Mouse (Mus musculus): Measurements from ENCODE around the gene Dpp9. TPM values are rescaled to one million over a fixed set of nuclear protein-coding genes. Genes with fewer than 3 reads are reported as not detected.
A peak's percentile ranks its signal among the peaks of the same experiment; 100 is the strongest.

Gene Dpp9
- polyA plus RNA-seq, 1 experiment: 85.6 TPM

DNA sequence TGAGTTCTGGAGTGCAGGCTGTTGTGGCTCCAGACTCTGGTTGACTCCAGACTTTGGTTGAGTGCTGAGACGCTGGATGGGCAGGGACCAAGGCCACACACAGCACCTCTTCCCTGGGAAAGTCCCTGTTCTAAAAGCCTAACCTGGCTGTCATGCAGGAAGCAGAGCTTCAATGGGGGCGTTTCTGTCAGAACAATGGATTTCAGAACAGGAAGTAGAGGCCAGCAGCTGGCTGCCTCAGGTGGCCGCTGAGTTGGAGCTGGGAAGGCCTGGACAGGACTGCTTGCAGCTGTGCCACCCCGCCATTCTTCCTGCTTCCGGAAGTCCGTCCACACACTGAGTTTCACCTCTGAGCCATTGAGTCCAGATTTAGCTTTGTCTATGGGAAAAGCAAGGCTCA is 48.9 kb downstream of the Dpp9 start:
- Histone ChIP-seq H3K27me3 (ENCODE audit: control insufficient read depth, insufficient read depth, low read length) (no peaks in the 10 kb centered on the region), H3K4me1 (replicated peaks; ENCODE audit: control insufficient read depth, insufficient read depth, low read length) (peaks cover 5% of the 10 kb centered on the region), H3K27ac (ENCODE audit: control insufficient read depth, insufficient read depth, low read length) (no peak overlapping the region), H3K36me3 (ENCODE audit: control insufficient read depth, insufficient read depth, low read length) (peaks cover 4% of the 10 kb centered on the region; the same call in 1 of the 2 replicates), H3K4me3 (ENCODE audit: control insufficient read depth, insufficient read depth, low read length) (no peak overlapping the region)
- no peak for DNase-seq
- no peak for TF ChIP-seq CTCF (IDR thresholded peaks at IDR 0.05; ENCODE audit: borderline replicate concordance, control insufficient read depth, extremely low read depth, insufficient read depth, low read length, poor library complexity)
- TF ChIP-seq POLR2A (IDR thresholded peaks at IDR 0.05; ENCODE audit: control insufficient read depth, extremely low read depth, insufficient read depth, low read length, poor library complexity): no peak
- 73% methylated on average over 6 of the region's 6 CpGs for WGBS

GRCm38 (mm10) chr17:56165671-56166070 is 53.0 kb downstream of the Dpp9 start:
- 96% methylated on average over 11 of the region's 11 CpGs for WGBS
- Histone ChIP-seq H3K4me1 (replicated peaks; ENCODE audit: control insufficient read depth, insufficient read depth, low read length) (peaks cover 29% of the 10 kb centered on the region), H3K27ac (ENCODE audit: control insufficient read depth, insufficient read depth, low read length) (no peak overlapping the region), H3K4me3 (ENCODE audit: control insufficient read depth, insufficient read depth, low read length) (no peak overlapping the region), H3K27me3 (ENCODE audit: control insufficient read depth, insufficient read depth, low read length) (no peaks in the 10 kb centered on the region), H3K36me3 (ENCODE audit: control insufficient read depth, insufficient read depth, low read length) (no peaks in the 10 kb centered on the region)
- DNase-seq: no peak
- TF ChIP-seq CTCF (IDR thresholded peaks at IDR 0.05; ENCODE audit: borderline replicate concordance, control insufficient read depth, extremely low read depth, insufficient read depth, low read length, poor library complexity) (no peak), POLR2A (IDR thresholded peaks at IDR 0.05; ENCODE audit: control insufficient read depth, extremely low read depth, insufficient read depth, low read length, poor library complexity) (no peak)

DNA sequence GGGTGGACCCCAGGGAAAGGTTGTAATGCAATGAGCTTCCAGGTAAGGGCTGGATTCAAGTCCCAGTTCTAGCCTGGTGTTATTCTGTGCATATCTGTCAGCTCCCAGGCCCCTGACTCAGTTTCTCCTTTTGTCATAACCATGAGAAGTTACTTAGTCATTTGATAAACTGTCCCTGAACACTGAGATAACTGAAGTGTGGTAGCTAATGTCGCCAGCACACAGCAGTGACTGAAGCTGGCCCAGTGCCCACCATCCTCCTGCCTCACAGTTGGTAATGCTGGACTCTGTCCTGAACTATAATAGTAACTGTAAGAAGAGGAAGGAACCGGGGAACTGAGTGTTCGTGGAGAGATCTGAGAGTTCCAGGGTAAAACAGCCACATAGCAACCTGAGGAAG is 54.2 kb downstream of the Dpp9 start:
- TF ChIP-seq CTCF (IDR thresholded peaks at IDR 0.05; ENCODE audit: borderline replicate concordance, control insufficient read depth, extremely low read depth, insufficient read depth, low read length, poor library complexity) (no peak), POLR2A (IDR thresholded peaks at IDR 0.05; ENCODE audit: control insufficient read depth, extremely low read depth, insufficient read depth, low read length, poor library complexity) (no peak)
- H3K4me3 ChIP-seq (ENCODE audit: control insufficient read depth, insufficient read depth, low read length): no peak overlapping the region
- peaks cover 24% of the 10 kb centered on the region for H3K4me1 ChIP-seq (replicated peaks; ENCODE audit: control insufficient read depth, insufficient read depth, low read length)
- no peaks in the 10 kb centered on the region for H3K36me3 ChIP-seq (ENCODE audit: control insufficient read depth, insufficient read depth, low read length)
- H3K27me3 ChIP-seq (ENCODE audit: control insufficient read depth, insufficient read depth, low read length): no peaks in the 10 kb centered on the region
- 69% methylated on average over 3 of the region's 3 CpGs for WGBS
- DNase-seq: no peak
- no peak overlapping the region for H3K27ac ChIP-seq (ENCODE audit: control insufficient read depth, insufficient read depth, low read length)

DNA sequence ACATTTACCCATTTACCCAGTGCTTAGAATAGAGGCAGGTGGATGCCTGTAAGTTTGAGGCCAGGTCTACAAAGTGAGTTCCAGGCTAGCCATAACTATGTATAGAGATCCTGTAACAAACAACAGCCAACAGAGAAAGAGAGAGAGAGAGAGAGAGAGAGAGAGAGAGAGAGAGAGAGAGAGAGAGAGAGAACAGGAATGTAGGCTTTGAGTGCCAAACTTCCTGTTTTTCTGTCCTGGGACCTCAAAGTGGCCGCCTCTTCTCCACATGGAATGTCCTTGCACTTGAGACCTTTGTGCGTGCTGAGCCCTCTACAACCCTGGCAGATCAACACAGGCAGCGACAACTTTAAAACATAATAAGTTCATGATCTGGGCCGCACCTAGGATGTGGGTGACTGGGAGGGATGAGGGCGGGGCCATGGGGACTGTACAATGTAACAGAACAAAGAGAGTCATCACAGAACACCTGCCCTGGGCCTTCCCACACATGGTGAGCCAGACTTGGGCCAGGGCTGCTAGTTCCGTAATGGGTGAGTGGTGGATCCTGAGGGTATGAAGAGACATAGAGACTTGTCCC is 55.1 kb downstream of the Dpp9 start:
- TF ChIP-seq POLR2A (IDR thresholded peaks at IDR 0.05; ENCODE audit: control insufficient read depth, extremely low read depth, insufficient read depth, low read length, poor library complexity) (no peak), CTCF (IDR thresholded peaks at IDR 0.05; ENCODE audit: borderline replicate concordance, control insufficient read depth, extremely low read depth, insufficient read depth, low read length, poor library complexity) (no peak)
- peak; percentile 72 for DNase-seq

DNA sequence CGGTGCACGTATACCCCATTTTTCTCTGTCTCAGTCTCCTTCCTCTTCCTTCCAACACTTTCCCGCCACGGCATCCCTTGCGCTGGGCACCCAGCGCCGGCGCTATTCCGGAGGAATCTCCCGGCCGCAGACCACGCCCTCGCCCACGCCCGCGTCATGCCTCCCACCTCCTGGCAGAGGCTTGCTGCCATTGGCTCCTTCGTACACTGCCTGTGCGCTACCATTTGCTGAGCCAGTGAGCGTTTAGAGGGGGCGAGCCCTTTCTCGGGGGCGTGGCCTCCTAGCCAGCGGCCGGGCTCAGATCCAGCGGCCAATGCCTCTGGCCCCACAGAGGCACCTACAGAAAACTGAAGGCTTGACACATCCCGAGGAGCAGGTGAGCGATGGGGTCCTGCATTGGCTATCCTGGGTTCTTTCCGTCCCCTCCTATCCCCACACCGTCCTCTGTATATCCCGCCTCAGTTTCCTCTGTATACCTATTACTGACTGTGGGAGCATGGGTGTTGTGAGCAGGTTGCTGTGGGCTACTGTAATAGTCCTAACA is 56.4 kb downstream of the Dpp9 start, which contains the start of gene Tnfaip8l1:
Tnfaip8l1 (plus strand) TSS at position 247 of the 544 bp plus-strand sequence.
- 2% methylated on average over 30 of the region's 30 CpGs for WGBS
- DNase-seq: peak; percentile 93
- Histone ChIP-seq H3K27ac (ENCODE audit: control insufficient read depth, insufficient read depth, low read length) (peak within 1 kb of the TSS; percentile 45), H3K27me3 (ENCODE audit: control insufficient read depth, insufficient read depth, low read length) (no peaks in the 10 kb centered on the region), H3K36me3 (ENCODE audit: control insufficient read depth, insufficient read depth, low read length) (no peaks in the 10 kb centered on the region), H3K4me3 (ENCODE audit: control insufficient read depth, insufficient read depth, low read length) (peak within 1 kb of the TSS; percentile 65), H3K4me1 (replicated peaks; ENCODE audit: control insufficient read depth, insufficient read depth, low read length) (peaks cover 24% of the 10 kb centered on the region)
- TF ChIP-seq CTCF (IDR thresholded peaks at IDR 0.05; ENCODE audit: borderline replicate concordance, control insufficient read depth, extremely low read depth, insufficient read depth, low read length, poor library complexity) (peak; percentile 65; the same call in 1 of the 2 replicates), POLR2A (IDR thresholded peaks at IDR 0.05; ENCODE audit: control insufficient read depth, extremely low read depth, insufficient read depth, low read length, poor library complexity) (peak; percentile 51)

More for the DNA sequence above, 55.1 kb downstream of the Dpp9 start:
- Histone ChIP-seq H3K36me3 (ENCODE audit: control insufficient read depth, insufficient read depth, low read length) (no peaks in the 10 kb centered on the region), H3K27me3 (ENCODE audit: control insufficient read depth, insufficient read depth, low read length) (no peaks in the 10 kb centered on the region), H3K27ac (ENCODE audit: control insufficient read depth, insufficient read depth, low read length) (peak overlapping the region; percentile 60), H3K4me1 (replicated peaks; ENCODE audit: control insufficient read depth, insufficient read depth, low read length) (peaks cover 24% of the 10 kb centered on the region), H3K4me3 (ENCODE audit: control insufficient read depth, insufficient read depth, low read length) (peak overlapping the region; percentile 22; the same call in 1 of the 2 replicates)
- 24% methylated on average over 6 of the region's 6 CpGs for whole genome bisulfite sequencing

DNA sequence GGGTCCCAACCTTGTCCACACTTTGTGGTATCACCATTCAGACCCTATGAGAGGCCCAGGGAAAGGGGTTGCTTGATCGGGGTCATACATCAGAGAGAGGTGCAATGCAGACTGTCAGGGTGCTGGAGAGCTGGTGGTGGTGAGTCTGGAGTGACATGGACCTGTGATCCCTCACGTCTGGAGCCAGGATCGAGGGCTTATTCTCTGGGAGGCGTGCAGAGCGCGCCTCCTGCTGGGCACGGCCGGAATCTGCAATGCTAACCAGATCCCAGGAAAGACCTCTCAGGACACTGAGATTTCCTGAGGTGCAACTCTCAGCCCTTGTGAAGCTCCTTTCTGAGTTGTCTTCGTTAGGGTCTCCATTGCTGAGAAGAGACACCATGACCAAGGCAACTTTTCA is 59.0 kb downstream of the Dpp9 start:
- 4% methylated on average over 9 of the region's 9 CpGs for WGBS
- H3K36me3 ChIP-seq (ENCODE audit: control insufficient read depth, insufficient read depth, low read length): no peaks in the 10 kb centered on the region
- no peaks in the 10 kb centered on the region; the same call in 1 of the 2 replicates for H3K27me3 ChIP-seq (ENCODE audit: control insufficient read depth, insufficient read depth, low read length)
- H3K4me3 ChIP-seq (ENCODE audit: control insufficient read depth, insufficient read depth, low read length): no peak overlapping the region
- H3K27ac ChIP-seq (ENCODE audit: control insufficient read depth, insufficient read depth, low read length): no peak overlapping the region
- peak; percentile 39 for DNase-seq
- peak; percentile 92 for TF ChIP-seq CTCF (IDR thresholded peaks at IDR 0.05; ENCODE audit: borderline replicate concordance, control insufficient read depth, extremely low read depth, insufficient read depth, low read length, poor library complexity)
- no peak for TF ChIP-seq POLR2A (IDR thresholded peaks at IDR 0.05; ENCODE audit: control insufficient read depth, extremely low read depth, insufficient read depth, low read length, poor library complexity)
- H3K4me1 ChIP-seq (replicated peaks; ENCODE audit: control insufficient read depth, insufficient read depth, low read length): peaks cover 24% of the 10 kb centered on the region

All from thymus, adult 2 months (tissue).